In the genomic region with DNA sequence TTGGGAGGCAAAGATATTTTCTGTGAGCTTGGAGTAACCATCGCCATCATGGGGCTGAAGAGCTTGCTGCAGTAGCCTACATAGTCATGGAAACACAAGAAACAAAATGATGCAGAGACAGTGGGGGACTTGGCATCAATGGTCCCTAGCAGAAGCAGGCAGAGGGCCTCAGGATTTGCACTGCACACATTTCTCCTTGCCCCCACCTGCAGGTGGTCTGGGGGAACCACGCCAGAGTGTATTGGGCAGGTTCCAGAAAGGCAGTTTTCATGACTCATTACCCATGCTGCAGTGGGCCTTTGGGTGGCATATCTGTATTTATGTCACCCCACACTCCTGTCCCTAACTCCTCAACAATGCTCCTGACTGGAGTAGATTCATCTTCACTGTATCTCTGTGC, we compare ENCODE assay signal across 24 mouse cellular contexts. TPM values are rescaled to one million over a fixed set of nuclear protein-coding genes. Genes with fewer than 3 reads are reported as not detected.
"Had no signal": no experiment of that assay in that cellular context is flagged by ENCODE, and none has a peak within 500 bp of the region (broad histone marks: within the 10 kb centered on the region; RNA-seq: fewer than 3 reads in every experiment).

No protein-coding gene starts in this region.

- H3K27me3 ChIP-seq: limb, embryonic 13.5 days; liver, embryonic 13.5 days; neural tube, embryonic 13.5 days; stomach, embryonic 15.5 days had no signal

- ATAC-seq: lung, postnatal 0 days had no signal

- H3K4me1 ChIP-seq: limb, embryonic 13.5 days; neural tube, embryonic 13.5 days; stomach, embryonic 15.5 days had no signal

- H3K9ac ChIP-seq: limb, embryonic 13.5 days; liver, embryonic 13.5 days; neural tube, embryonic 13.5 days; stomach, embryonic 15.5 days had no signal

- H3K9me3 ChIP-seq: limb, embryonic 13.5 days; liver, embryonic 13.5 days; neural tube, embryonic 13.5 days; stomach, embryonic 15.5 days had no signal

- H3K4me2 ChIP-seq: limb, embryonic 13.5 days; liver, embryonic 13.5 days; midbrain, embryonic 11.5 days; neural tube, embryonic 13.5 days; stomach, embryonic 15.5 days had no signal

- H3K4me3 ChIP-seq: layer of hippocampus, adult 2 months; limb, embryonic 13.5 days; liver, embryonic 13.5 days; myocyte; neural tube, embryonic 13.5 days; stomach, embryonic 15.5 days had no signal

- H3K36me3 ChIP-seq: limb, embryonic 13.5 days; liver, embryonic 13.5 days; neural tube, embryonic 13.5 days; stomach, embryonic 15.5 days had no signal

- H3K27ac ChIP-seq: kidney, postnatal 0 days; layer of hippocampus, adult 2 months; limb, embryonic 13.5 days; liver, embryonic 13.5 days; neural tube, embryonic 13.5 days; stomach, embryonic 15.5 days had no signal

- DNase-seq: kidney, adult 2 months; kidney, postnatal 25 days; layer of hippocampus, adult 9-11 months; liver; liver, embryonic 13.5 days; lung, adult 2 months; lung, postnatal 36 days; midbrain, embryonic 14.5 days; retina, postnatal 1 day; right cerebral cortex, postnatal 25 days; spleen, adult 18-20 months; thymus, postnatal 25 days had no signal

RNA-seq across cellular contexts. Expression of a gene that starts 30.6 kb away (rescaled TPM):
- total RNA-seq: layer of hippocampus, postnatal 25 days; left cerebral cortex, adult 18-20 months; monocyte, adult 5-6 weeks; neutrophil, adult 5-6 weeks had no signal
- polyA plus RNA-seq: midbrain, embryonic 11.5 days; myocyte had no signal
